Mouse (Mus musculus) thymus, postnatal 0 days (tissue): ENCODE data around the gene Vegfa. TPM values are rescaled to one million over a fixed set of nuclear protein-coding genes. Genes with fewer than 3 reads are reported as not detected.

Source experiments
- DNase-seq: peaks from one replicate; pipeline ENCODE4 v3.0.0-alpha.2; 2015; ENCODE audit warnings: low spot score
- polyA plus RNA-seq: library from polyadenylated mRNA; unstranded; fragments of >200 nt; fragmentation: Nextera tagmentation; extraction: Ambion mirVana; gene quantifications from 2 replicates; pipeline ENCODE4 v1.2.1, GENCODE M21; 2015

Vegfa gene
- polyA plus RNA-seq, 1 experiment from 2014 or later, result 1.3 TPM

- no peak for DNase-seq
Measured at GRCm38 (mm10) chr17:46051356-46051755, 19.2 kb upstream of the Vegfa start.

- DNase-seq, result no peak
Measured at GRCm38 (mm10) chr17:46049567-46049966, 17.4 kb upstream of the Vegfa start.

GRCm38 (mm10) chr17:46048184-46048583 lies 16.0 kb upstream of the Vegfa start:
- no peak for DNase-seq

- peak; percentile 45 for DNase-seq
Measured at GRCm38 (mm10) chr17:46045742-46046141, 13.6 kb upstream of the Vegfa start.

GRCm38 (mm10) chr17:46044953-46045352 lies 12.8 kb upstream of the Vegfa start:
- no peak for DNase-seq

- DNase-seq, result no peak
Measured at GRCm38 (mm10) chr17:46042158-46042557, 10.0 kb upstream of the Vegfa start.

GRCm38 (mm10) chr17:46041679-46042078 lies 9.5 kb upstream of the Vegfa start:
- no peak for DNase-seq

GRCm38 (mm10) chr17:46041223-46041622 lies 9.1 kb upstream of the Vegfa start:
- DNase-seq, result peak; percentile 68

GRCm38 (mm10) chr17:46040561-46040960 lies 8.4 kb upstream of the Vegfa start:
- no peak for DNase-seq

GRCm38 (mm10) chr17:46038906-46039305 lies 6.7 kb upstream of the Vegfa start:
- DNase-seq, result peak; percentile 13

GRCm38 (mm10) chr17:46036400-46036799 lies 4.2 kb upstream of the Vegfa start:
- no peak for DNase-seq

GRCm38 (mm10) chr17:46034110-46034509 lies 1.9 kb upstream of the Vegfa start:
- peak; percentile 72 for DNase-seq

- no peak for DNase-seq
Measured at GRCm38 (mm10) chr17:46033607-46034006, 1.4 kb upstream of the Vegfa start.

- DNase-seq, result peak; percentile 59
Measured at GRCm38 (mm10) chr17:46033122-46033521, 953 bp upstream of the Vegfa start.

- DNase-seq, result peak; percentile 40
Measured at GRCm38 (mm10) chr17:46031621-46032211, 453 bp downstream of the Vegfa start.

GRCm38 (mm10) chr17:46030731-46031620 lies 1.2 kb downstream of the Vegfa start:
- DNase-seq, result peak; percentile 50

- peak; percentile 30 for DNase-seq
Measured at GRCm38 (mm10) chr17:46030323-46030730, 1.8 kb downstream of the Vegfa start.

- DNase-seq, result no peak
Measured at GRCm38 (mm10) chr17:46029554-46030207, 2.5 kb downstream of the Vegfa start.

- DNase-seq, result no peak
Measured at GRCm38 (mm10) chr17:46029052-46029553, 3.1 kb downstream of the Vegfa start.

GRCm38 (mm10) chr17:46028210-46029051 lies 3.7 kb downstream of the Vegfa start:
- no peak for DNase-seq
